Mouse (Mus musculus) mouse trophoblast stem cell (cell line): ENCODE measurements around the gene Ago1.

ENCODE experiments used
- in situ Hi-C, 2 experiments: fragments of 300-500 bp; cut with MseI, MboI; formaldehyde crosslinking; loops; 2 replicates in 1 of 2; 3 replicates in 1 of 2; pipeline ENCODE4 v1.15.1; 2025

Ago1 gene

GRCm38 (mm10) chr4:126473031-126473430 lies 4.6 kb upstream of the Ago1 start:
- in situ Hi-C loops, result no loop called here

GRCm38 (mm10) chr4:126469334-126469733 lies 951 bp upstream of the Ago1 start:
- in situ Hi-C loops, result no loop called here

GRCm38 (mm10) chr4:126468925-126469324 lies 542 bp upstream of the Ago1 start:
- in situ Hi-C loops, result no loop called here

GRCm38 (mm10) chr4:126467721-126468284 lies 580 bp downstream of the Ago1 start:
- in situ Hi-C loops, result no loop called here

DNA sequence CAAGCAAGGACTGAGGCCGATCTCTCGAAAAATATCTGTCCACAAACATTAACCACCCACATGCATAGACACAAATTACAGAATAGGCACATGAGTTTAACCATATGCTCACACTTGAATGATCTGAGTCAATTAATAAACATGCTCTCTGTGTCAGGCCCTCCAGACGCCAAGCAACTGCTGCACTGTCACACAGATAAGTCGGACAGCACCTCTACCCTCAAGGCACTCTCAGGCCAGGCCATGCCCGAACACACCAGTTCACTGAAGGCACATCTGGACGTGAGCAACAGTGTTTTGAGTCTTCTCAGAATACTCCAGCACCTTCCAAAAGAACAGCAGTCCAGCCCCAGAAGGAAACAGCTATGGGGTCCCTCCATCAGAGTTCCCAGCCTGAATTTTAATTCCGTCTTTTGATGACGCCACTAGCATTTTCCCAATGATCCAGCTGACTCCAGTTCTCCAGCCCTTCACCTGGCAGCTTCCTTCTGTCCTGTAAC lies 2.1 kb downstream of the Ago1 start:
- in situ Hi-C loops, result no loop called here

- in situ Hi-C loops, result no loop called here
Measured at GRCm38 (mm10) chr4:126465843-126466242, 2.5 kb downstream of the Ago1 start.

- in situ Hi-C loops, result no loop called here
Measured at GRCm38 (mm10) chr4:126464892-126465235, 3.5 kb downstream of the Ago1 start.

DNA sequence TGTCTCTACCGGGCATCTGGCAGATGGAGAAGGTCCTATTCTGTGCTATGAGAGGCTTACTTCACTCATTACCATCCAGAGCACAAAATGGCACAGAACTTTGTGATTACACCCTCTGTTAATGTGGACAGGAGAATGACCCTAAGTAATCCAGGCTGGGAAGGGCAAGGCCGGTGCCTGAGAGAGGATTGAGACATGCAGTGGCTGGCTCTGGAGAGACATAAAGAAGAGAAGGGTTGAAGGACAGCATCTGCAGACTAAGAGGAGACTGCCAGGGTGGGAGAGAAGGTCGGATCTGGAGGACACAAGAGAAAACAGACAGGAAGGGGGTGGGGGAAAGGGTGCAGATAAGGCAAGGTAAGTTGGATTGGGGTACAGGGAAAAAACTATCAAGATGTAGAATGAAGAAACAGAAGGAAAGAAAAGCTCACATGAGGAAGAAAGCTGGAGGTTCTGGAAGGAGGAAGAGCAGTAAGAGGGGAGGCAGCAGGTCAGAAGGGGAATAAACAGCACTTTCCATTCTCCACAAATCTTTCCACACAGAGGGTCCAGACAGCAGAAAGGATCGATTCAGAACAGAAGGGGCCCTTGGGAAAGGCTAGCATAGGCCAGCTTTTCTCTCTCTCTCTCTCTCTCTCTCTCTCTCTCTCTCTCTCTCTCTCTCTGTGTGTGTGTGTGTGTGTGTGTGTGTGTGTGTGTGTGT lies 4.0 kb downstream of the Ago1 start:
- in situ Hi-C loops, result no loop called here

DNA sequence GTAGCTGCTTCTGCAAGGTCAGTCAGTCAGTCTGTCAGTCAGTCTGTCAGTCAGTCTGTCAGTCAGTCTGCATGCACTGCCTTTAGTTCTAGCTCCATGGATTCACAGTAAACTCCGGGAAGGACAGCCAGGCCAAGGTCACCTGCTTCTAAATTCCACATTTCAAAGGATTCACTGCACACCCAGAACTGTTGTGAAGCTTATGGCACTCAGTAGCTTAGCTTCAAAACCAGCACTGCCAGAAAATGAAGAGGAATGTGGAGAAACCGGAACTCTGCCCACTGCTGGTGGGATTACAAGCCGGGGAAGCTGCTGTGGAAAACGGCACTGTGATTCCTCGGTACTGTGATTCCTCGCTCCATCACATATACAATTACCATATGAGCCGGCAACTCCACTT lies 12.9 kb downstream of the Ago1 start:
- in situ Hi-C loops, result no loop called here

DNA sequence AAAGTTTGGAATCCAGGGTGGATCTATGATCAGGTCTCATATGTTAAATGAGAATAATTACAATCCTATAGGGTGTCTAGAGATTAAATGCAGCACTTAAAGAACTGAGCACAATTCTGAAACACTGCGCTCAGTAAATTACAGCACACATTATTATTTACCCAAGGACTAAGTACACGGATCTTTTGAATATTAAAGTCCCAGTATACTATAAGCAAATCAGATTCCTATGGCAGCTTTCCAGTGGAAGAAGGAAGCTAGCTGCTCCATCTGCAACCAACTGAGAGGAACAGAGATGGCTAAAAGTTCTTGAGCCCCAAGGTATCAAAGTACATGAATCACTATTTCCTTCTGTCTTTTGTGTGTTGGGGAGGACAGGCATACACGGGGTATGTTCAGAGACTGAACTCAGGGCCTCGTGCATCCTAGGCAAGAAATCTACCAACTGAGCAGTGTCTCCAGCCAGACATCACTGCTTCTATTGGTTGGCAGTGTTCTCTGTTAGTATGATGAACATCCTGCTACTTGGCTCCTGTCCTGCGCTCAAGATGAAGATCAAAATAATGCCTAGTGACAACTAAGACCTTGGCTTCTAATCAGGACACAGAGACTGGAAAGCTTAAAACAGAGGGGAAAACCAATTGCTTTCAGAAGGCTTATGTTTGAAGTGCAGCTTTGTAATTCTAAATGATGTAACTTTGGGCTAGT lies 13.7 kb downstream of the Ago1 start:
- in situ Hi-C loops, result no loop called here

DNA sequence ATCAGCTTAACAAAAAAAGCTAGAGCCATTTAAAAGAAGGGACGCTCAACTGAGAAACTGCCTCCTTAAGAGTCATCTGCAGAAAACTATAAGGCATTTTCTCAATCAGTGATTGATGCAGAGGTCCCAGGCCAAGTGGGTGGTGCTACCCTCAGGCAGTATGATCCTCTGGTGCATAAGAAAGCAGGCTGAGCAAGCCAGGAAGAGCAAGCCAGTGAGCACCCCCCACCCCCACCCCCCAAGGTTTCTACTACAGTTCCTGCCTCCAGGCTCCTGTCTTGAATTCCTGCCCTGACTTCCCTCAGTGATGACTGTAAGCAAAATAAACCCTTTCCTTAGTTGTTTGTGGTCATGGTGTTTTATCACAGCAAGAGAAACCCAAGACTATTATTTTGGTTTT lies 18.1 kb downstream of the Ago1 start:
- in situ Hi-C loops, result no loop called here

DNA sequence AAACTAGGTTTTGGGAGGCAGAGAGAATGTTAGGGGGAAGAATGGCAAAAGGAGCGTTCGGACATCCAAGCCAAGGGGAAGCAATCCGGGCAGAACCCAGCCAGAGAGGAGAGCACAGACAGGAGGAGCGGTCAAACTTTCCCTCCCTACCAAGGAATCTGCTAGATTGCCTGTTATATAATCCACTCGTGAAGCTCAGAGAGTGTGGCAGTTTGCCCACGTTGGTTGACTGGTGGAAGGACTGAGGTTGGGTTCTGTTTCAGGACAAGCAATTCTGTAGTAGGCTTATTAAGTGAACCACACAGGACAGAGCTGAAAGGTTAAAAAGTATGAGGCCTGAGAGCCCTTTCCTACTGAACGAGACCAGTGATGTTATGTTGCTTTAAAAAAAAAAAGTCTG lies 21.3 kb downstream of the Ago1 start:
- in situ Hi-C loops, result no loop called here

- in situ Hi-C loops, result no loop called here
Measured at GRCm38 (mm10) chr4:126444528-126444927, 23.9 kb downstream of the Ago1 start.

GRCm38 (mm10) chr4:126438261-126438660 lies 30.1 kb downstream of the Ago1 start:
- in situ Hi-C loops, result no loop called here

GRCm38 (mm10) chr4:126436268-126436667 lies 32.1 kb downstream of the Ago1 start:
- in situ Hi-C loops, result no loop called here

- in situ Hi-C loops, result no loop called here
Measured at GRCm38 (mm10) chr4:126434094-126434493, 34.3 kb downstream of the Ago1 start.

DNA sequence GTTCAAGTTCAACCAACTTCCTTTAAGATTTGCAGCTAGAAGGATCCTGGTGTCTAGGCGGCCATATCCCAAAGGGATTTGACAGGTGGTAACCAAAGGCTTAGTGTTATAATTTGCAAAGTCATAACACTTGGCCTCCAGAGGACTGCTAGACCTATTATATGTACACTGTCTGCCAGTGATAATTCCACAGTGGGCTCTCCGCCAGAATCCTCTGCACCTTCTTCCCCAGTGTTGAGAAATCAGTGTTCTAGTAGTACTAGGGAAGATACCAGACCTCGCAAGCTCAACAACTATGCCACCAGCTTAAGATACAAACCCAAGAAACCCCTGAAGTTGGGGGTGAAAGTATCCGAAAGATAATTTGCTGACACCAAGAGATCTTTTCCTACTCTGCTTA lies 35.2 kb downstream of the Ago1 start:
- in situ Hi-C loops, result no loop called here

GRCm38 (mm10) chr4:126431746-126432145 lies 36.6 kb downstream of the Ago1 start:
- in situ Hi-C loops, result no loop called here

GRCm38 (mm10) chr4:126429347-126430079 lies 38.9 kb downstream of the Ago1 start, which contains the start of gene Ago3:
Gene Ago3, minus strand, starts transcription at chr4:126429556.
- in situ Hi-C loops, result no loop called here

DNA sequence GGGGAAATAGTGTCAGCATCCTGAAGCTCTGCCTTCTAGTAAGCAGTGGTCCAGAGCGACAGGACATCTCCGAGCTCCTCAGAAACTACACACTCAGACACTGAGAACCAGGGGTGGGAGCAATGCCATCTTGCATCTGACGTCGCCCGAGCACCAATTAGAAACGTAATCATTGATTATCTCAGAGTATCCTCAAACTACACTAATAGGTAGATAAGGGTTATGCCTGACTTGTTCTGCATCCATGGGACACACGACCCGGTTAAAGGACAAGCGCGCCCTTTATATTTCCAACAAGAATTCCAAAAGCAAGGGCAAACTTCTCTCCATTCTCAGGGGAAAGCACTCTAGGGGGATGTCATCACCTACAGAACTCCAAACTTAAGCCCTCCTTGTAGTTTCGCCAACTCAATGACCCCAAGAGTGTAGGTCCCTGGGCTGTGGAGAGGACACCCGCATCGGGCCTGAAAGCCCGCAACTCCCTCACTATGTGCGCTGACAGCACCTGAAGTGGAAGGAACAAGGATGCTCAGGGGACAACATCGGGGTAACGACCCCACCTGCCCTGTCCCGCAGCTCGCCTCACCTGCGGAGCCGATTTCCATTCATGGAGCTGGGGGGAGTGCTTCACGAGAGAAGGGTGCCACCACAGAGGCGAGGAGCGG lies 39.6 kb downstream of the Ago1 start:
- in situ Hi-C loops, result no loop called here

GRCm38 (mm10) chr4:126423866-126424265 lies 44.5 kb downstream of the Ago1 start:
- in situ Hi-C loops, result no loop called here

DNA sequence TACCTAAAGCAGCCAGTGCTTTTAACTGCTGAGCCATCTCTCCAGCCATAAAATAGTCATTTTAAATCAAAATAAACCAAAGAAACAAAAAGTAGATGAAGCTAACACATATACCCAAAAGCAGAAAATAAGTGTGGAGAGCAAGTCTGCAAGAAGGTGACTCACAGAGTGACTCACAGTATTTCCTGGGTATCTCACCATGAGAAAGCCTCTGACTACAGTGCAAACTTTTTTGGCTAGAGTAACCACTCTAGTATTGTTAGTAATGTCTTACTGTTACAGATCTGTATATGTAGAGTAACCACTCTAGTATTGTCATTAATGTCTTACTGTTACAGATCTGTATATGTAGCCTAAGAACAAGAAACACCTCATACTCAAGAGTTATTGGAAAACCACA lies 52.7 kb downstream of the Ago1 start:
- in situ Hi-C loops, result no loop called here
